Mouse (Mus musculus): ENCODE data around the gene Spem1.

Gene Spem1

DNA sequence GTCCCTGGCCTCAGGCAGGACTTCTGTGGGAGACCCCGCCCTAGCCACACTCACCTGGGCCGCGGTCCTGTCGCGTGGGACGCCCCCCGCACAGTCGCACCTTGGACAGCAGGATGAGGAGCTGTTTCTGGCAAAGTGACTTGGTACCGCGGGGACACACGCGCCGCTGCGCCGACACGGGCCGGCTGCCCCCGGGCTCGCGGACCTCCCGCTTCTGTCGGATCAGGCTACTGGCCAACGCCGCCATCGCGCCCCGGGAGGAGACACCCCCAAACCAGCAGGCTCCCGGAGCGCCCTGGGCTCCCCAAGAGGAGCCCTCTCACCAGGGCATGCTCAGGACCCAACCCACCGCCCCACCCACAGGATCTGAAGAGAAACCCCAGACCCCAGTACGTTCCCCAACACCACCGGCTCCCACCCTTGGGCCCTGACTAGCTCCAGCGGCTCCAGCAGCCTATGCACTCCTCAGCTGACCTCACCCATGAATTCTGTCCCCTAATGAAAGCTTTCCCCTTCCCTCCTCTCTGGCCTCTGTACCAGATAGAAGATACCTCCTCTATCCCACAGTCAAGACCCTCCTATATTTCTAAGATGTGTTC, 20.5 kb downstream of the Spem1 start, which contains the start of gene Fgf11:
Gene Fgf11, minus strand, starts transcription at position 479 of the 599 bp plus-strand sequence.
- in situ Hi-C loops (cut with MboI; ENCODE audit: low sequenced_read_pairs): no loop called here

DNA sequence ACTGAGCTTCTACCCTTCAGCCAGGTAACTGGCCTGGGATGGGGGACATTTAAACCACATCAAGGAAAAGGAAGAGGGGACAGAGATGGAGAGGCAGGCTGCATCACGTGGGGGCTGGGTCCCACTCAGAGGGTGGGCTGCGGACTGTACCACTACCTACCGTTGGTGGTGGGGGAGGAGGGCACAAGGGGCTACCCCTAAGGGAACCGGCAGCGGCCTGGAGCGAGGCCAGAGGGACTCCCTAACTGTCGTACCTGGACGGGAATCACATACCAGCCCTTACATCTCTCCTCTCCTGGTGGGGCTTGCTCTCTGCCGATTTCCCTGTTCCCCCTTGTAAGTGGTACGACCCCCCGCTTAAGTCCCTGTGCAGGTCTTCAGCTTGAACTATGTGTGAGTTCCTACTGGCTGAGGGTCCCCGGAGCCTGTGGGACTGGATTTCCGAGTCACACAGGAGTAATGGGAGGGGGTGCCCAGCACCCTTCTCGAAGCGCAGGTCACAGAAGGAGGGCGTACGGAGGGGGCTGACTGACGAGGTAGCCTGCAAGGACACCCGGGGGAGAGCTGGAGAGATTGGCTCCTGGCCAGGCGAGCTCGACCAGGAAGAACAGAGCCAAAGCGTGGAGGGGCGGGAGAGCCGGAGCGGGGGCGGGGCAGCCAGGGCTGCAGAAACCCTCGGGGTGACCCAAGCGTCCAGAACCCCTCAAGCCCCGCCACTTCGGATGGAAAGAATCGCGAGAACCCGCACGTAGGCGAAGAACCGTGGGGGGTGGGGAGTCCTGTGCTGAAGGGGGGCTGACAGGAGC, 21.4 kb downstream of the Spem1 start:
- in situ Hi-C loops (cut with MboI; ENCODE audit: low sequenced_read_pairs): no loop called here

DNA sequence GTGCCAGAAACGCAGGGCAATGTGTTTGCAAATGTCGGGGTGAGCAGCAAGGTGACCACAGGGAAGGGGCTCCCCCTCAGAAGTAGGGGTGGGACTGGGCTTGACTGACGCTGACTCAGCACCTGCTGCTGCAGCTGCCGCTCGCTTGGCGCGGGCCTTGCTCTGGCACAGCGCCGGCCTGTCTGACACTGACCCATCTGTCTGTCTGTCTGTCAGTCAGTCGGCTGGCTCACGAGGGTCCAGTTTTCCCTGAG, 21.9 kb downstream of the Spem1 start:
- in situ Hi-C loops (cut with MboI; ENCODE audit: low sequenced_read_pairs): no loop called here

DNA sequence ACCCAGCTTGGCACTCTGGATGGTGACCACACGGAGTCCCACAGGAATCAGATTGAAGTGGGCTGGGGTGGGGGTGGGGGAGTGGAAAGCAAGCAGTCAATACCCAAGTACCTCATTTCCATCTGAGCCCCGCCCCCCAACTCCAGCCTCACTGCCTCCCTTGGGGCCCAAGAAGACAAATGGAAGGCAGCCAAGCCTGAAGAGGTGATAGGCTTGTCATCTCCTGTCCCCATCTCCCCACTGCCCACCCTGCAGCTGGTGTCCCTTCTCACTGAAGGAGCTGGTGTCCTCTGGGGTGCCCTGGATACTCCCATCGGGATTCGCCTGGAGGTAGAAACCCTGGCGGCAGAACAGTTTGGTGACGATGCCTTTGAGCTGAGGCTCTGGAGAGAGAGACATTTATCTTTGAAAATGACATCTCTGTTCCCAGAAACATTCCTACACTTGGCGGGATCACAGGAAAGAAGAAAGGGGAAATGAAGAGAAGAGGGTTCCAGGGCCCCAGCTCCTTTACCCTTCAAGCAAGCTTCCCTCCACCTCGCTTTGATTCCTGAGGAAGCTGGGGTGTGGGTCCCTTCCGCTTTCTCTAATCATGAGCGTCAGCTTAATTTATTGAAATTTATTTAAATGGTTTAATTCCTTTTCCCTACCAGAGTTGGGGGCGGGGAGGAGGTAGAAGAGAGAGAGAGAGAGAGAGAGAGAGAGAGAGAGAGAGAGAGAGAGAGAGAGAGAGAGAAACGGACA, 22.4 kb downstream of the Spem1 start:
- in situ Hi-C loops (cut with MboI; ENCODE audit: low sequenced_read_pairs): no loop called here

DNA sequence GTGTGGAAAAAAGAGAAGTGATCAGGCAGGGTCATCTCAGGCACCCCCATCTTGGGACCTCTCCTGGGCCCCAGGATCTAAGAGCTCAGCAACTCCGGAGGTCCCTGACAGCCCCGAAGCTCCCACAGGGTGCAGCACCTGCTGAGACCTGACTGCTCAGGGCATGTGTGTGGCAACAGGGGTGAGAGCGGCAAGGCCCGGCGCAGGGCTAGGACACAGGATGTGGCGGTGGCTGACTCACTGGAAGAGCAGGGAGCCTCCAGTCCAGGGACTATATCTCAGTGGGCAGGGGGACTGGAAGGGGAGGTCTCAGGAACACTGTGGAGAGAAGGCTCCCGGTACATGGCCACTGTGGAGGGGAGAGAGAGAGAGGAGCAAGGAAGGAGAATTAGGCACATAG, 24.1 kb downstream of the Spem1 start:
- in situ Hi-C loops (cut with MboI; ENCODE audit: low sequenced_read_pairs): no loop called here

DNA sequence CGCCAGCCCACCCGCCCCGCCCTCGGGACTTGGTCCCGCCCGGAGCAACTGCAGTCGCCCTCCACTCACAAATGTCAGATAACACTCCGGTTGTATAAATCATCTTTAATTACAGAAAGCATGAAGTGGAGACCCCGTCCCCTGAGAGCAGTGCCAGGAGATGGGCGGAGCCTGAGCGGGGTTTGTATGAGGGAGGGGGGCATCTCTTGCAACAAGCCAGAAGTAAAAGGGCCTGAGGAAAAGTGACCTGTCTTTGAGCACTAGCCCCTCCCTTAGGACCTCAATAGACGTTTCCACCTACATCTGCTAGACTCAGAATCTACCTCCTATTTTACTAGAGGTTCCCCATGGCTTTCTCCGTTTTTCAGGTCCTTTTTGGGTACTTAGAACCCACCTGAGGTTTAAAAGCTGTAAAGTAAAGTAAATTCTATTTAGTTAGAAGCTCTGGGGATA, 26.0 kb downstream of the Spem1 start:
- in situ Hi-C loops (cut with MboI; ENCODE audit: low sequenced_read_pairs): no loop called here

DNA sequence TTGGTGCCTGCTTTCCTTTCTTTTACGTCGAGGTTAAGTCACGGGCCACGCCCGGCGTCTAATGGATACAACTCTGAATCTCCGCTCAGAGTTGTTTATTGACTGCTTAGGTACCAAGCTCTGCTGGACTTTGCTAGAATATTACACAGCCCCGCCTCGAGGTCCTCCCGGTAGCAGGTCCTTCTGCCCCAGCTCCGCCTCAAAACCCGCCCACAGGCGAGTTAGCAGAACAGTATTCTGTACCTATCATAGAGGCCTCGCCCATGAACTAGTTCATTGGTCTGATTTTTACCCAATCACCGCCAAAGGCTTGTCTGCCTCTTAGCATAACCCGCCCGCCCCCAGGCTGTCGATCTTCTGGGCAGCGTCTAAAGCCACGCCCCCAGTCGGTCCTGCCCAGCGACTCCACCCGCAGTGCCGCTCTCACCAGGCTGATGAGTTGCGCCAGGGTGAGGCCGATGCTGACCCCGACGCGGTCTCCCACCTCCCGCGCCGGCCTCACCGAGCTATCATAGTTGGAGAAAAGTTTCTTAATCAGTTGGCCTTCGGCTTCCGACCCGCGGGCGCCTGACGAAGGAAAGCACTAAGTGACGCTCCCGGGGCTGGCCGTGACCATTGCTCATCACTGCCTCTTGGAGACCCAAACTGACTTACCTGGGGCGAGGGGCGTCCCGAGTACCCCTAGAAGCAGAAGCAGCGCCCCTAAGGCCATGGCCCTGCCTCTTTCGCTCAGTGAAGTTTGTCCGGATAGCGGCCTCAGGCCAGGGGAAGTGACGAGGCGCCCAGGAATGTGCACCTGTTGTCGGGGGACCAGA, 26.6 kb downstream of the Spem1 start, which contains the start of gene Chrnb1:
Gene Chrnb1, minus strand, starts transcription at position 776 of the 815 bp plus-strand sequence.
- in situ Hi-C loops (cut with MboI; ENCODE audit: low sequenced_read_pairs): no loop called here

DNA sequence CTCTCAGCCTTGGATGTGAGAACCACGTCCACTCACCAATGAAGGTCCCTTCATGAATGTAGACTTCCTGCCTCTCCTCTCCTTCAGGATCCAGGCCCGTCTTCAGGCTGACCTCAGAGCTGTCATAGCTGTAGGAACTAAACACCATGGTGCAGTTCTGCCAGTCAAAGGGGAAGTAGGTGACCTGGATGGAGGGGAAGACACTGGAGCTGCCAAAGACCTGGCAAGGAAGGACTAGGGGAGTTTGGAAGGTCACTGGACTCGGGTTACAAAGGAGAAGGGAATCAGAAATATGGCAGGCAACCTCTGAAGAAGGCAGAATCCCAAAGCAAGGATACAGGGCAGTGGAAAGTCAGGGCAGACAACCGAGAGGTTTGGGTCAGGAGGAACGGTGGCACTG, 28.6 kb downstream of the Spem1 start:
- in situ Hi-C loops (cut with MboI; ENCODE audit: low sequenced_read_pairs): no loop called here

DNA sequence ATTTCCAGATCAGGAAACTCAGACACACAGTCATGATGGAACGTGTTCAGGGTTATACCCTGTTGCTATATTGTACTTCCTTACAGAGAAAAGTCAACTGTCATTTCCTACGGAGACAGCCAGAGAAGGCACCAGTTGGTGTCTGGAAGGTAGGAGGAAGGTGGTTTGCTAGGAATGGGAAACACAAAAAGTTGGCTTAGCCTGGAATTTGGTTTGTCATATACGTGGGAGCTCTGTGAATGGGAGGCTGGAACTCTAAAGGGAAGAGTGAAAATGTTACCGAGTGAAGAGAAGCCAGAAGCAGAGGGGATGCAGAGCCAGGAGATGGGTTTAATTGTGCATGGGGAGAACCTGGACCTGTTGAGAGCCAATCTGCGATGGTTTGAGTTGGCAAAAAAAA, 30.6 kb downstream of the Spem1 start:
- in situ Hi-C loops (cut with MboI; ENCODE audit: low sequenced_read_pairs): no loop called here

DNA sequence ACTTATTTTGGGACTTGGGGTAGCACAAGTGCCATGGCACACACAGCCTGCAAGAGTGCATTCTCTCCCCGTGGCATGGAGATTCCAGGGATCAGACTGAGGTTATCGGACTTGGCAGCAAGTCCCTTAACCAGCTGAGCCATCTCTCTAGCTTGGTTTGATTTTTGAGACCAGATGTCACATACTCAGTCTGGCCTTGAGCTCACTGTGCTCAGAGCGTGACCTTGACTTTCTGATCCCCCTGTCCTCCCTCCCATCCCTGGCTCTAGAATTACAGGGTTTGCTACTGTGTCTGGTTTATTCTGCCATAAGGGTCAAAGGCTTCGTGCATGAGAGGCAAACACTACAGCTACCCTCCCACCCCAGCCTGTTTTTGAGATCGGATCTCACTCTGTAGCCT, 32.5 kb downstream of the Spem1 start:
- in situ Hi-C loops (cut with MboI; ENCODE audit: low sequenced_read_pairs): no loop called here

DNA sequence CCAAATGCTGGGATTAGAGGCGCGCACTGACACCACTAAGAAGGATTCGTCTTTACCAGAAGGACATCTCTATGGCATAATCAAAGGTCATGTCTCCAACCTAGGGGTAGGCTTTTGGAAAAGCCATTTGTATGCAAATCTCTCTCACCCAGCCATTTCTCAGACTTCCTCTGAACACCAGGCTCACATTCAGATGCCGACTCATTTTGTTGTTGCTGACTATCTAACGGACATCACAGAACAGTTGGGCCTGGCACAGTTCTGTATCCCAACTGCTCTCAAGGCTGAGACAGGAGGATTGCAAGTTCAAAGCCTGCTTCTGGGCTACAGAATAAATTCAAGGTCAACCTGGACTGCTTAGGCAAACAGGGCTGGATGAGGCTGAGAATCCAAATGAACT, 34.7 kb downstream of the Spem1 start:
- in situ Hi-C loops (cut with MboI; ENCODE audit: low sequenced_read_pairs): no loop called here

DNA sequence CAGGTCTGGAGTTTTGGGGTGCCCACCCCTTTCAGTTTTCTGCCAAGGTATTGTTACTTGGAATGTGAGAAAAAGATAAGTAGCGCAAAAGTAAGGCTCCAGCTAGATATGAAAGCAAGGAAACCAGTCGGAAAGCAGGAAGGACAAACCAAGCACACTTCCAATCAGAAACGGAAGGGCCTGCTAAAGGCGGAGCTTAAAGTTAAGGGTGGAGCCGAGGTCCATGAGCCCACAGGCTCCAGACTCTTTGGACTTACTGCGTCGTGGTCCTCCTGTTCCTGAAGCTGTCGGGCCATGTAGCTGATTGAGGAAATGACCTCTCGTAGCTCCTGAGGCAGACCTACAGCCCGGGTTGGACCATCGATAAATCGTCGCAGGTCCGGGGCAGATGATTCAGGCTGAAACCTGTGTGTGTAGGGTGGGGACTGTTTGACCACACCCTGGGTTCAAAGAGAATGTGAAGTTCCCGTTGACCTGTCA, 37.1 kb downstream of the Spem1 start:
- in situ Hi-C loops (cut with MboI; ENCODE audit: low sequenced_read_pairs): no loop called here

DNA sequence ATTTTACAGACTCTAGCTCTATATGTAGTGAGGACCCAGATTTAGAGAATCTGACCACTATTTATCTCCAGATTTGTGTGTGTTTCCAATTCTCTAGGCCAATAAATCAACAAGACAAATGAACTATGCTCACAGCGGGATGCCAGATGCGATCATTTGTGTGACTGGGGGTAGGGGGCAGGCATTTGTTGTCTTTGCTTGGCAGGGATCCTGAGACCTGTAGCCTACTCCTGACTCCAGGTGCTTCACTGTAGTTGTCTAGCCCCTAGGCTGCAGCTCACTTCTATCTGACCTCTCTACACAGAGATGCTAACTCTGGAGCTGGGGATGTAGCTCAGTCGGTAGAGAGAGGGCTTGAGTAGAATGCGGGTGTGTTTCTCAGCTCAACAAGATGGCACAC, 40.2 kb downstream of the Spem1 start:
- in situ Hi-C loops (cut with MboI; ENCODE audit: low sequenced_read_pairs): no loop called here

DNA sequence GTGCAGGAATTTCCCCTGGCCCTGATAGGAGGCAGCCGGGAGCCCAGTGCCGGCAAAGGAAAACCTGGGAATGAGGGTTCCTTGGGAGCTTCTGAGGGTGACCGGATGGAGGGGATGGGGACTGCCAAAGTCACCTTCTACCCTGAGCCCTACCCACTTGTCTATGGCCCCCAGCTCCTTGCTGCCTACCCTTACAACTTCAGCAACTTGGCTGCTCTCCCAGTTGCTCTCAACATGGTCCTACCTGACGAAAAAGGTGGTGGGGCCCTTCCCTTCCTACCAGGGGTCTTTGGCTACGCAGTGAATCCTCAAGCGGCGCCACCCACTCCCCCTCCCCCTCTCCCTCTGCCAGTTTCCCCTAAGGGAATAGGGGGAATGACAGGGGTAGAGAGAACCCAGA, 43.0 kb downstream of the Spem1 start:
- in situ Hi-C loops (cut with MboI; ENCODE audit: low sequenced_read_pairs): no loop called here

DNA sequence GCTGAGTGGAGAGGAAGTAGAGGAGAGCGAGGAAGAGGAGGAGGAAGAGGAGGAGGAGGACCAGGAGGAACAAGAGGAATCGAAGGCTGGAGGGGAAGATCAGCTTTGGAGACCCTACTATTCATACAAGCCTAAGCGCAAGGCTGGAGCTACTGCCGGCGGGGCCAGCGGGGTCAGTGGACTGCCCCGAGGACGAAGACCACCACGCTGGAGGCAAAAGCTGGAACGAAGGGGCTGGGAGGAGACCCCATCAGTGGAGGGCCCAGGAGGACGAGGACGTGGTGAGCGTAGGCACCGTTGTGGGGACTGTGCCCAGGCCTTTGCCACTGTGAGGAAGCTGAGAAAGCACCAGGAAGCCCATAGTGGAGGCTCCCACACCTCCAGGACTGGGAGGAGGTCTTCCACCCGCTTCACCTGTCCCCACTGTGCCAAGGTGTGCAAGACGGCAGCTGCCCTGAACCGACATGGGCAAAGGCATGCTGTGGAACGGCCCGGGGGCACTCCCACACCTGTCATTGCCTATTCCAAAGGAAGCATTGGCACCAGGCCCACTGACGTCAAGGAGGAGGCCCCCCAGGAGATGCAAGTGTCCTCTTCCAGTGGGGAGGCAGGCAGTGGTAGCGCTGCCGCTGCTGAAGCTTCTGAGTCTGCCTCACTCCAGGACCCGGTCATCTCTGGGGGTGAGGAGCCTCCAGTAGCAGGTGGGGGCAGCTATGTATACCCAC, 43.6 kb downstream of the Spem1 start:
- in situ Hi-C loops (cut with MboI; ENCODE audit: low sequenced_read_pairs): no loop called here

DNA sequence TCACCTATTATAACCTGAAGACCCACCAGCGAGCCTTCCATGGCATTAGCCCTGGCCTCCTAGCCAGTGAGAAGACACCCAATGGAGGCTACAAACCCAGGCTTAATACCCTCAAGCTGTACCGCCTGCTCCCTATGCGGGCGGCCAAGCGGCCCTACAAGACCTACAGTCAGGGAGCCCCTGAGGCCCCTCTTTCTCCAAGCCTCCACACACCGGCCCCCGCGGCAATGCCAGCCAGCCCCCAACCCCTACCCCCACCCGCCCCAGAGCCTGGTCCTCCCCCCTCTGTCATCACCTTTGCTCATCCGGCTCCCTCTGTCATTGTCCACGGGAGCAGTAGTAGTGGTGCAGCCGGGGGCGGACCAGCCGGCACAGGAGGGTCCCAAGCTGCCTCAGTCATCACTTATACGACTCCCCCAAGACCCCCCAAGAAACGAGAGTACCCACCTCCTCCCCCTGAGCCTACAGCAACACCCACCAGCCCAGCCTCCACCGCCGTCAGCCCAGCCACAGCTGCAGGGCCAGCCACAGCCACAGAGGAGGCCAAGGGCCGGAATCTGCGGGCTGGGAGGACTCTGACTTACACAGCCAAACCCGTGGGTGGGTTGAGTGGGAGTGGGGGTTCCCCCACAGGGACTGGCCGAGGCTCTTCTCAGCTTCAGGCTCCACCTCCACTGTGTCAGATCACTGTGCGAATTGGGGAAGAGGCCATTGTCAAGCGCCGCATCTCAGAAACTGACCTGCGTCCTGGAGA, 44.3 kb downstream of the Spem1 start:
- in situ Hi-C loops (cut with MboI; ENCODE audit: low sequenced_read_pairs): no loop called here

DNA sequence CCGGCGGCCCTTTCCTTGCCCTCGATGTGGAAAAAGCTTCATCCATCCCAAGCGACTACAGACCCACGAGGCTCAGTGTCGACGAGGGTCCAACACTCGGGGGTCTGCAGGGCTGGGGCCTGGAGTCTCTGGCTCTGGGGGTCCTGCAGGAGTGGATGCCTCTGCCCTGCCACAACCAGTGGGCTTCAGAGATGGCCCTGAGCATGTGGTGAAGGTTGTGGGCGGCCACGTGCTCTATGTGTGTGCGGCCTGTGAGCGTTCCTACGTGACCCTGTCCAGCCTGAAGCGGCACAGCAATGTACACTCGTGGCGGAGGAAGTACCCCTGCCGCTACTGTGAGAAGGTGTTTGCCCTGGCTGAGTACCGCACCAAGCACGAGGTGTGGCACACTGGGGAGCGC, 45.5 kb downstream of the Spem1 start:
- in situ Hi-C loops (cut with MboI; ENCODE audit: low sequenced_read_pairs): no loop called here

DNA sequence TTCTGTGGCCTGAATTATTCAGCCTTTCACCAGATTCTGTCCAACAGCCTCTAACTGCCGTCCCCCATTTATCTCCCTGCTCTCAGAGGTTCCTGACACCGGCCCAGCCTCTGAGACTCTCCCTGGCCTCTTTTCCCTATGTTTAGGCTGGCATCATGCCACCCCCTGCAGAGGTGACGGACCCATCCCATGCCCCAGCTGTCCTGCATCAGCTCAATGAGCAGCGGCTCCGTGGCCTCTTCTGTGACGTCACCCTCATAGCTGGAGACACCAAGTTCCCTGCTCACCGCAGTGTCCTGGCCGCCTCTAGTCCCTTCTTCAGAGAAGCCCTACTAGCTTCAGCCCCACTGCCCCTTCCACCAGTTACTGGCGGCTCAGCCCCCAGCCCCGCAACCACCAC, 46.3 kb downstream of the Spem1 start:
- in situ Hi-C loops (cut with MboI; ENCODE audit: low sequenced_read_pairs): no loop called here

DNA sequence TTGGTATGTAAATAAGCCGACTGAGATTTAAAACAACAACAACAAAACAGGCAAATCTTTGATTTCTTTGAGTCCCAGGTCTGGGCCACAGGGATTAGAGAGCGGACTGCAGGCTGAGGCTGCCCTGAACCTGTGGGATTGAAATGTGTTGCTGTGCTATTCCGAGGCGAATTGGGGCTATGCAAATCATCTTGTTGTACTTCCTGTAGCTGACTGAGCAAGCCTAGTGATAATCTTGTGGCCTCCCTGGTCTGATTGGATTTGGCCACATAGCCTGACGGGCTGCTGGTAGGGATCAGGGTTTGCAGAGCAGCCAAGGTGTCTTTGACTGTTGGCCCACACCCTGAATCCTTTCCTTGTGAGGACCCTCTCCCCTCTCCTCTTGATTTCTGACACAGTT, 47.0 kb downstream of the Spem1 start:
- in situ Hi-C loops (cut with MboI; ENCODE audit: low sequenced_read_pairs): no loop called here
